Mouse (Mus musculus) megakaryocyte, embryonic 14.5 days (primary cell): ENCODE results near the gene Creb5.

ENCODE experiments used
- FLI1 ChIP-seq: IDR thresholded peaks from 2 replicates; pipeline ENCODE4 v1.6.1; 2012; ENCODE audit warnings: low read length, inconsistent platforms, mixed read lengths
- GATA1 ChIP-seq: IDR thresholded peaks from 3 replicates; pipeline ENCODE4 v1.6.1; 2012; ENCODE audit warnings: mixed read lengths, low read length, inconsistent platforms, borderline replicate concordance

GRCm38 (mm10) chr6:53560928-53561327 is 273.9 kb downstream of the Creb5 start:
- no peak for TF ChIP-seq GATA1
- no peak for TF ChIP-seq FLI1
